Mouse (Mus musculus) cerebellum, adult 2 months (tissue): ENCODE results near the gene Dpm3.

Experiments used
- CTCF ChIP-seq: fragments of 200-500 bp; IDR thresholded peaks from 2 replicates; pipeline ENCODE4 v1.5.1; 2011; ENCODE audit warnings: low read depth, mild to moderate bottlenecking, control low read depth, low read length, moderate library complexity, borderline replicate concordance; ENCODE audit not compliant: insufficient read depth
- POLR2A ChIP-seq: fragments of 200-500 bp; IDR thresholded peaks from 2 replicates; pipeline ENCODE4 v1.6.1; 2011; ENCODE audit warnings: low read length, control low read depth, borderline replicate concordance; ENCODE audit not compliant: insufficient read depth

DNA sequence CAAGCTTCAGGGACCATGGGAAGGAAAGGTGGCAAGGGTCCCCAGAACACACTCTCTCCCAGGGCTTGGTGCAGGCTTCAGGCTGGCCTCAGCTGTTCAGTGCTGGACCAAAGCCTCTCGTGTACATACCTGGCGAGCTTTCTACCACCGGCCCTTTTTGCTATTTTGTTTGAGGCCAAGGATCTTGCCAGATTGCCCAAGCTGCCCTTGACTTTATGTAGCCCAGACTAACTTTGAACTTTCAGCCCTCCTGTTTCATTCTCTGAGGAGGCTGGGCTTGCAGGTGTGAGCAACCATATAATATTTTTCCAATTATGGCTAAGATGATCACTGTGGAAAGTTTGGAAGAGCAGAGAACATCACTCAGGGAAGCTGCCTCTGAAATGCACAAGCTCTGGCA, 25.1 kb downstream of the Dpm3 start:
- TF ChIP-seq CTCF (no peak), POLR2A (no peak)
